Mouse (Mus musculus) forebrain, postnatal 0 days (tissue): ENCODE measurements around the gene Fez2. TPM values are rescaled to one million over a fixed set of nuclear protein-coding genes. Genes with fewer than 3 reads are reported as not detected.

Experiments used
- ATAC-seq: fragments of 200-750 bp; cut with Nextera tagmentation; 2 replicates; pipeline ENCODE4 v1.8.0; 2017; ENCODE audit warnings: mild to moderate bottlenecking, moderate library complexity
- DNase-seq: peaks from one replicate; pipeline ENCODE4 v3.0.0-alpha.2; 2015
- H3K27ac ChIP-seq: fragments of 300-500 bp; sonication (generic); 2 replicates; pipeline ENCODE4 v1.5.1; 2014; ENCODE audit warnings: low read depth, mild to moderate bottlenecking, antibody characterized with exemption, low read length, moderate library complexity, mixed read lengths
- H3K27me3 ChIP-seq: fragments of 300-500 bp; sonication (generic); 2 replicates; pipeline ENCODE4 v1.6.1; 2014; ENCODE audit warnings: mild to moderate bottlenecking, low read length, mixed read lengths; ENCODE audit not compliant: insufficient read depth
- H3K36me3 ChIP-seq: fragments of 300-500 bp; sonication (generic); 2 replicates; pipeline ENCODE4 v1.6.1; 2014; ENCODE audit warnings: mild to moderate bottlenecking, moderate library complexity; ENCODE audit not compliant: insufficient read depth
- H3K4me1 ChIP-seq: fragments of 300-500 bp; sonication (generic); 2 replicates; pipeline ENCODE4 v1.6.1; 2014; ENCODE audit warnings: antibody characterized with exemption; ENCODE audit not compliant: insufficient read depth
- H3K4me2 ChIP-seq: fragments of 300-500 bp; sonication (generic); 2 replicates; pipeline ENCODE4 v1.6.1; 2014; ENCODE audit warnings: low read depth, mild to moderate bottlenecking, moderate library complexity
- H3K4me3 ChIP-seq: fragments of 300-500 bp; sonication (generic); 2 replicates; pipeline ENCODE4 v1.5.1; 2014; ENCODE audit warnings: low read depth, low read length, mixed read lengths
- H3K9ac ChIP-seq: fragments of 300-500 bp; sonication (generic); 2 replicates; pipeline ENCODE4 v1.6.1; 2014; ENCODE audit warnings: mild to moderate bottlenecking
- H3K9me3 ChIP-seq: fragments of 300-500 bp; sonication (generic); 2 replicates; pipeline ENCODE4 v1.6.1; 2016; ENCODE audit warnings: low read length
- CTCF ChIP-seq: sonication (generic); IDR thresholded peaks from 2 replicates; pipeline ENCODE4 v1.5.1; 2016; ENCODE audit warnings: antibody characterized with exemption, control low read depth, low read depth
- WGBS: fragments of 180-500 bp; shearing (Covaris S2); extraction: QIAGEN DNeasy Blood & Tissue Kit; methylation state at CpG from one replicate; pipeline ENCODE4 v1.1.7; 2014; 5-methylcytosine and 5-hydroxymethylcytosine counted together
- polyA plus RNA-seq: library from polyadenylated mRNA; unstranded; fragments of >200 nt; fragmentation: Nextera tagmentation; extraction: Ambion mirVana; gene quantifications from 2 replicates; pipeline ENCODE4 v1.2.1, GENCODE M21; 2015
- total RNA-seq: library from RNA; depleted of rRNA; stranded (reverse); fragments of >200 nt; gene quantifications from 2 replicates; pipeline ENCODE4 v1.2.3, GENCODE M21; 2014

Fez2 gene
- total and polyA plus RNA-seq, 2 experiments from 2014 or later = 57.9 to 65.9 TPM

- Histone ChIP-seq H3K9ac (no peak overlapping the region), H3K36me3 (no peaks in the 10 kb centered on the region), H3K27me3 (no peaks in the 10 kb centered on the region), H3K4me3 (no peak overlapping the region), H3K9me3 (no peaks in the 10 kb centered on the region), H3K4me1 (no peaks in the 10 kb centered on the region), H3K4me2 (no peak overlapping the region), H3K27ac (no peak overlapping the region)
- no peak for DNase-seq
- 96% methylated on average over 17 of the region's 17 CpGs for WGBS
- ATAC-seq = no peak
- TF ChIP-seq CTCF = no peak
These were observed 70.7 kb downstream of the Fez2 start for GRCm38 (mm10) chr17:78347111-78347801.

- Histone ChIP-seq H3K27ac (no peak overlapping the region), H3K4me3 (no peak overlapping the region), H3K27me3 (no peaks in the 10 kb centered on the region), H3K9me3 (no peaks in the 10 kb centered on the region), H3K4me2 (no peak overlapping the region), H3K36me3 (no peaks in the 10 kb centered on the region), H3K9ac (no peak overlapping the region), H3K4me1 (no peaks in the 10 kb centered on the region)
- 65% methylated on average over 3 of the region's 3 CpGs for WGBS
- ATAC-seq = peak; percentile 67
- no peak for TF ChIP-seq CTCF
- peak; percentile 38 for DNase-seq
These were observed 74.3 kb downstream of the Fez2 start for GRCm38 (mm10) chr17:78343688-78344087.

GRCm38 (mm10) chr17:78335250-78335649, 82.7 kb downstream of the Fez2 start:
- ATAC-seq = peak; percentile 65; the same call in 1 of the 2 replicates
- Histone ChIP-seq H3K4me2 (no peak overlapping the region), H3K4me1 (no peaks in the 10 kb centered on the region), H3K9me3 (no peaks in the 10 kb centered on the region), H3K27ac (no peak overlapping the region), H3K4me3 (no peak overlapping the region), H3K27me3 (no peaks in the 10 kb centered on the region), H3K36me3 (peaks cover 3% of the 10 kb centered on the region; the same call in 1 of the 2 replicates), H3K9ac (no peak overlapping the region)
- 78% methylated on average over 8 of the region's 8 CpGs for WGBS
- TF ChIP-seq CTCF = no peak
- DNase-seq = no peak

GRCm38 (mm10) chr17:78333275-78333674, 84.7 kb downstream of the Fez2 start:
- Histone ChIP-seq H3K4me2 (no peak overlapping the region), H3K9ac (no peak overlapping the region), H3K27ac (no peak overlapping the region), H3K4me1 (no peaks in the 10 kb centered on the region), H3K27me3 (no peaks in the 10 kb centered on the region), H3K36me3 (peaks cover 3% of the 10 kb centered on the region; the same call in 1 of the 2 replicates), H3K4me3 (no peak overlapping the region), H3K9me3 (no peaks in the 10 kb centered on the region)
- TF ChIP-seq CTCF = no peak
- 95% methylated on average over 10 of the region's 10 CpGs for WGBS
- DNase-seq = no peak
- no peak for ATAC-seq

GRCm38 (mm10) chr17:78331438-78331837, 86.5 kb downstream of the Fez2 start:
- no peaks in the 10 kb centered on the region for H3K4me1 ChIP-seq
- no peak overlapping the region for H3K4me3 ChIP-seq
- H3K27me3 ChIP-seq = no peaks in the 10 kb centered on the region
- no peak for TF ChIP-seq CTCF
- H3K9ac ChIP-seq = no peak overlapping the region
- no peak for DNase-seq
- 80% methylated on average over 8 of the region's 8 CpGs for WGBS
- no peak overlapping the region for H3K27ac ChIP-seq
- H3K4me2 ChIP-seq = no peak overlapping the region
- H3K9me3 ChIP-seq = no peaks in the 10 kb centered on the region
- H3K36me3 ChIP-seq = peaks cover 3% of the 10 kb centered on the region; the same call in 1 of the 2 replicates
- ATAC-seq = no peak

GRCm38 (mm10) chr17:78328287-78328686, 89.7 kb downstream of the Fez2 start:
- Histone ChIP-seq H3K4me2 (no peak overlapping the region), H3K4me3 (no peak overlapping the region), H3K27ac (no peak overlapping the region), H3K4me1 (no peaks in the 10 kb centered on the region), H3K27me3 (no peaks in the 10 kb centered on the region), H3K9ac (no peak overlapping the region), H3K36me3 (no peaks in the 10 kb centered on the region), H3K9me3 (no peaks in the 10 kb centered on the region)
- WGBS = 70% methylated on average over 3 of the region's 3 CpGs
- DNase-seq (no peak), ATAC-seq (no peak)
- no peak for TF ChIP-seq CTCF

- 0 out of 2 replicates have a peak, but pooled peaks cover 4% of the 10 kb centered on the region for H3K4me1 ChIP-seq
- H3K4me3 ChIP-seq = no peak overlapping the region
- no peaks in the 10 kb centered on the region for H3K27me3 ChIP-seq
- H3K4me2 ChIP-seq = no peak overlapping the region
- ATAC-seq (no peak), DNase-seq (no peak)
- no peak for TF ChIP-seq CTCF
- no peak overlapping the region for H3K9ac ChIP-seq
- no peaks in the 10 kb centered on the region for H3K9me3 ChIP-seq
- no peak overlapping the region for H3K27ac ChIP-seq
- WGBS = 82% methylated on average over 4 of the region's 4 CpGs
- no peaks in the 10 kb centered on the region for H3K36me3 ChIP-seq
These were observed 90.8 kb downstream of the Fez2 start for GRCm38 (mm10) chr17:78327187-78327586.
